ENCODE assay signal across 8 mouse cellular contexts in genomic region chr9:98563137-98564126, GRCm38 (mm10). TPM values are rescaled to one million over a fixed set of nuclear protein-coding genes. Genes with fewer than 3 reads are reported as not detected.
DNase-seq lines count a peak whose midpoint lies in the region; ATAC-seq lines count a peak whose summit lies in the region.

TSS of gene Copb2 (plus strand) at chr9:98563721.

- DNase-seq in adrenal gland, adult (ENCODE audit: inconsistent age in 2 of 2, low spot score in 1 of 2) = peak; percentile 99
- peak; percentile 98 for DNase-seq in embryo, embryonic 10.5 days (ENCODE audit: low spot score)
- peak; percentile 96 for DNase-seq in gastrocnemius, postnatal 25 days
- DNase-seq in intestine, embryonic 14.5 days (ENCODE audit: low spot score) = peak; percentile 99
- DNase-seq in left cerebral cortex, postnatal 14 days (ENCODE audit: low spot score in 2 of 2) = peak; percentile 99
- DNase-seq in mesoderm, embryonic 11.5 days (ENCODE audit: low read depth, low spot score) = peak; percentile 99
- peak; percentile 97 to 98 for DNase-seq in right cerebral cortex, postnatal 36 days (ENCODE audit: low spot score in 2 of 2)
- peak; percentile 97 for DNase-seq in yolk sac, embryonic 10.5 days (ENCODE audit: low spot score)

- H3K36me3 ChIP-seq in intestine, embryonic 14.5 days (ENCODE audit: control insufficient read depth, insufficient read depth, low read length) = peaks cover 18% of the 10 kb centered on the region

- peak; percentile 99 for ATAC-seq in intestine, embryonic 14.5 days (replicated peaks; ENCODE audit: low FRiP score, low TSS enrichment, low read depth)

- intact Hi-C loops in left cerebral cortex, postnatal 14 days (cut with DNase I) = no loop called here

- H3K4me2 ChIP-seq in intestine, embryonic 14.5 days (ENCODE audit: low read length) = peak within 1 kb of the TSS; percentile 90

- peak within 1 kb of the TSS; percentile 82 for H3K9ac ChIP-seq in intestine, embryonic 14.5 days (ENCODE audit: low read length)

- H3K4me3 ChIP-seq in intestine, embryonic 14.5 days (ENCODE audit: low read depth, low read length) = peak within 1 kb of the TSS; percentile 82

- H3K9me3 ChIP-seq in intestine, embryonic 14.5 days (ENCODE audit: control insufficient read depth, low read length) = no peaks in the 10 kb centered on the region

- under 1% methylated on average over 76 of the region's 76 CpGs for WGBS in intestine, embryonic 14.5 days

- peaks cover 13% of the 10 kb centered on the region for H3K4me1 ChIP-seq in intestine, embryonic 14.5 days (replicated peaks; ENCODE audit: control insufficient read depth, insufficient read depth, low read length)

- no peaks in the 10 kb centered on the region for H3K27me3 ChIP-seq in intestine, embryonic 14.5 days (replicated peaks; ENCODE audit: control insufficient read depth, insufficient read depth, low read length)

- H3K27ac ChIP-seq in intestine, embryonic 14.5 days (ENCODE audit: low read depth) = peak within 1 kb of the TSS; percentile 71

RNA-seq across cellular contexts. Expression of gene Copb2, which starts in this region (rescaled TPM):
- total RNA-seq in gastrocnemius, postnatal 25 days (2021) = 10 to 100 TPM; 58.4 to 61.4 TPM
- polyA plus RNA-seq in intestine, embryonic 14.5 days (2014; fragmentation: Nextera tagmentation; extraction: Ambion mirVana) = 157 and 166 TPM in 2 replicates
- total RNA-seq in left cerebral cortex, postnatal 14 days (2021) = 10 to 100 TPM; 84.8 to 88.2 TPM

Comparison
In these comparisons a context has a peak if more than half of its experiments do, and no peak if none do; other contexts are left out.
1. Peak in every context shown above with its lines: DNase-seq, ATAC-seq, H3K4me3 ChIP-seq and H3K27ac ChIP-seq.